Mouse (Mus musculus) heart, postnatal 10 days (tissue): ENCODE results near the gene Gm17093. TPM values are rescaled to one million over a fixed set of nuclear protein-coding genes. Genes with fewer than 3 reads are reported as not detected.
"Not testable (repeated sequence)": the region's sequence is repeated elsewhere in the genome, so short reads cannot be mapped to it uniquely, and the experiment has no call there.

Experiments used
- DNase-seq, 2 experiments: peaks; one replicate each; pipeline ENCODE4 v3.0.0; 2021
- intact Hi-C: fragments of 180-260 bp; cut with DNase I; formaldehyde crosslinking; loops from one replicate; pipeline ENCODE4 v1.15.1; 2025
- total RNA-seq, 2 experiments: library from RNA; stranded (reverse); gene quantifications; 2 replicates each; pipeline ENCODE4 v1.2.3; 2021

Gene Gm17093
- total RNA-seq: not detected

DNA sequence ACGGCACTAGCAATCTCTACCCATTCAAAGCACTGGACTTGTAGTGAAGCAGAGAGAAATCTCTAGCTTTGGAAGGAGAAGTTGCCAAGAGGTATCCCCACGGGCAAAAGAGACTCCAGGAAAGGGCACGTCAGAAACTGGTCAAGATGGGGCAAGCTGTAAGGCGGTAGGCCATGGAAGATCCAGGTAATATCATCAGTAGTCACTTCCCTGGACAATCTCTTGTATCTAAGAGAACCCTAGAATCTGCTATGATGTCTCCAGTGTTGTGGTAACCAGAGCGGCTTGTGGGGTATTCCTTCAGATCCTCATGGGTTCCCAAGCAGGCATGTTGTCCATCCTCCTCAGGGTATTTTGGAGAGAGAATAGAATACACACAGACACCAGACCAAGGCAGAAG is at the start of gene Gm17093:
Gene Gm17093 (plus strand): TSS at position 301 of the 400 bp plus-strand sequence.
- DNase-seq, intact Hi-C loops: not testable (repeated sequence)

DNA sequence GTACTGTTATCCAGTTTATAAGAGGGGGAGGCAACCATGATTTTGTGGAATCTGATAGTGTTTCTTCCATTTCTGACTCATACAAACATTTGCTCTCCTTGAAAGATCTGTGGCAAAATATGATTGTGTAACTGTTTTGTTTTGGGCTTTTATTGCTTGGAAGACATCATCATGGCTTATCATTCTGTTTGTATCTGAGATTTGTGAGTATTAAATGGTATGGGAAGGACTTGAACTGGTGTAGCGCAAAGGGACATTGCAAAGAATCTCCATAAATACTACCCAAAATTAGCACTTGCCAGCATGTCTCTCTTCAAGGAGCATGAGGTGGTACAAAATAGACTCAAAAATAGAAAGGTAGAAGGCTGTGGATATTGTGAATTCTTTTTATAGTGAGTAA is 25.9 kb upstream of the Gm17093 start, which contains the start of gene BC061237:
Gene BC061237 (plus strand): TSS at position 301 of the 400 bp plus-strand sequence.
- DNase-seq, intact Hi-C loops: not testable (repeated sequence)

DNA sequence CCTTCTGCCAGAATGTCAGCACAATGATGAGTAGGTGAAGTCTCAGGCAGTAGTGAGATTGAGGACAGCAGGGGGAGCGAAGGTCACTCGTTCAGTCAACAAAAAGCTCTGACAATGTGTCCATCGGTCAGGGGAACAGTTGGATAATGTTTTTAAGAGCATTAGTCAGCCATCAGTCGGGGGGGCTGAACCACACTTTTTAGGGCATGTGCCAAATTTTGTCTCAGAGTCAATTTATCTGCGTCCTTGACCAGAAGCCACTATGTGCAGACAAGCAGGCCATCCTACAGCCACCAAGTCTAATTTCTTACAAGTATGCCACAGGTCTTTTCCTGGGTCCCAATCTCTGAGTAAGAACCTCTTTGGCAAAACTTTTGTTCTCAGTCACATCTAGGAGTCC is 29.9 kb downstream of the Gm17093 start:
- DNase-seq, intact Hi-C loops: not testable (repeated sequence)

Other genes starting within 250 kb of the Gm17093 start
- not detected for gene Gm8220, start 232.7 kb upstream of the Gm17093 start, total RNA-seq
- gene Gm5930, start 179.7 kb upstream of the Gm17093 start, total RNA-seq: not detected
- gene Gm8229, start 152.9 kb upstream of the Gm17093 start, total RNA-seq: not detected
- gene Gm3371, start 107.6 kb upstream of the Gm17093 start, total RNA-seq: not detected
- gene Gm8232, start 84.6 kb upstream of the Gm17093 start, total RNA-seq: not detected
- gene BC061237, start 25.8 kb upstream of the Gm17093 start, total RNA-seq: not detected
- not detected for gene Gm8247, start 64.9 kb downstream of the Gm17093 start, total RNA-seq
- not detected for gene Gm5624, start 109.7 kb downstream of the Gm17093 start, total RNA-seq
- not detected for gene Gm8257, start 188.2 kb downstream of the Gm17093 start, total RNA-seq
- not detected for gene Gm8267, start 232.1 kb downstream of the Gm17093 start, total RNA-seq